Mouse (Mus musculus) olfactory bulb, adult 2 months (tissue): ENCODE data around the gene Lig3.

Source experiments
- CTCF ChIP-seq: fragments of 200-500 bp; IDR thresholded peaks from 2 replicates; pipeline ENCODE4 v1.5.1; 2012; ENCODE audit warnings: low read depth, mild to moderate bottlenecking, low read length, moderate library complexity; ENCODE audit not compliant: insufficient read depth
- POLR2A ChIP-seq: fragments of 200-500 bp; IDR thresholded peaks from 2 replicates; pipeline ENCODE4 v1.6.1; 2012; ENCODE audit warnings: mild to moderate bottlenecking, low read depth, low read length, moderate library complexity; ENCODE audit not compliant: insufficient read depth

GRCm38 (mm10) chr11:82739006-82739405 is 41.9 kb upstream of the Lig3 start:
- TF ChIP-seq POLR2A = no peak
- TF ChIP-seq CTCF = no peak
